In the genomic region with DNA sequence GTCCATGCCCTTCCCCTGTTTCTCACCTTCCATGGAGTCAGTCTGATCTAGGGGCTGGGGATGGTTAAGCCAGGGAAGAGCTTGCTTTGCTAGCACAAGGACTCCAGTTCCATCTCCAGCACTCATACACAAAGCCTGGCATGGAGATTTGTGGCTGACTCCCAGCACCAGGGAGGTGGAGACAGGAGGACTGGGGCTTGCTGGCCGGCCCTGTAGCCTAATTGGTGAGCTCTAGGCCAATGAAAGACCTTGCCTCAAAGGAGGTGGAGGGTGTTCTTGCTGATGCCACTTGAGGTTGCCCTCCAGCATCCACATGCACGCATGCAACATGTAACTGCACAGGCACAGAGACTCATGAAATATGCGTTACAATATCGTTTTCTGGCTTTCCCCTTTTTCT, we compare ENCODE assay signal across 18 mouse cellular contexts. TPM values are rescaled to one million over a fixed set of nuclear protein-coding genes. Genes with fewer than 3 reads are reported as not detected.
DNase-seq lines count a peak whose midpoint lies in the region; ATAC-seq and TF ChIP-seq lines count a peak whose summit lies in the region.
"Had no signal": no experiment of that assay in that cellular context is flagged by ENCODE, and none has a peak within 500 bp of the region (broad histone marks: within the 10 kb centered on the region; RNA-seq: fewer than 3 reads in every experiment).

No protein-coding gene starts in this region.

- TF ChIP-seq CTCF in left cerebral cortex, adult 2 months (IDR thresholded peaks at IDR 0.05) = no peak

- H3K27ac ChIP-seq in forebrain, embryonic 10.5 days = 0 out of 2 replicates have a peak overlapping the region, but pooled peaks have one; percentile 40
- H3K27ac ChIP-seq in forebrain, embryonic 12.5 days = no peak overlapping the region
- peak overlapping the region; percentile 45 for H3K27ac ChIP-seq in heart, embryonic 13.5 days (replicated peaks)
- H3K27ac ChIP-seq in heart, embryonic 16.5 days (ENCODE audit: low read length) = peak overlapping the region; percentile 60
- no peak overlapping the region for H3K27ac ChIP-seq in neural tube, embryonic 15.5 days (replicated peaks)
- no peak overlapping the region for H3K27ac ChIP-seq in left cerebral cortex, adult 2 months
- H3K27ac ChIP-seq: limb, embryonic 12.5 days; liver, embryonic 15.5 days had no signal

- H3K36me3 ChIP-seq in forebrain, embryonic 10.5 days (replicated peaks) = no peaks in the 10 kb centered on the region
- H3K36me3 ChIP-seq in forebrain, embryonic 12.5 days (replicated peaks) = no peaks in the 10 kb centered on the region
- H3K36me3 ChIP-seq in heart, embryonic 13.5 days = no peaks in the 10 kb centered on the region
- H3K36me3 ChIP-seq in heart, embryonic 16.5 days (ENCODE audit: control insufficient read depth, insufficient read depth) = no peaks in the 10 kb centered on the region
- no peaks in the 10 kb centered on the region for H3K36me3 ChIP-seq in neural tube, embryonic 15.5 days
- H3K36me3 ChIP-seq: limb, embryonic 12.5 days; liver, embryonic 15.5 days had no signal

- ATAC-seq in forebrain, embryonic 12.5 days (ENCODE audit: low FRiP score) = no peak
- ATAC-seq in heart, embryonic 13.5 days (ENCODE audit: extremely low read depth, insufficient number of reproducible peaks, low FRiP score, low TSS enrichment) = no peak
- ATAC-seq in heart, embryonic 16.5 days (replicated peaks; ENCODE audit: extremely low read depth, insufficient read depth, low FRiP score) = no peak
- no peak for ATAC-seq in neural tube, embryonic 15.5 days (ENCODE audit: low FRiP score)
- ATAC-seq: forebrain, postnatal 0 days; hindbrain, embryonic 16.5 days; midbrain, embryonic 16.5 days had no signal

- intact Hi-C loops in heart, postnatal 14 days (cut with DNase I) = no loop called here
- intact Hi-C loops in left cerebral cortex, adult 2 months (cut with DNase I) = no loop called here

- H3K9ac ChIP-seq in forebrain, embryonic 12.5 days = no peak overlapping the region
- H3K9ac ChIP-seq in heart, embryonic 13.5 days = no peak overlapping the region
- H3K9ac ChIP-seq in heart, embryonic 16.5 days (ENCODE audit: low read length) = peak overlapping the region; percentile 22; the same call in 1 of the 2 replicates
- H3K9ac ChIP-seq in neural tube, embryonic 15.5 days (replicated peaks) = no peak overlapping the region
- H3K9ac ChIP-seq: forebrain, postnatal 0 days; limb, embryonic 12.5 days; liver, embryonic 15.5 days had no signal

- WGBS in forebrain, embryonic 10.5 days = 79% methylated on average over 4 of the region's 4 CpGs
- WGBS in forebrain, embryonic 12.5 days = 78% methylated on average over 4 of the region's 4 CpGs
- WGBS in heart, embryonic 13.5 days = 73% methylated on average over 4 of the region's 4 CpGs
- 72% methylated on average over 4 of the region's 4 CpGs for WGBS in heart, embryonic 16.5 days
- WGBS in neural tube, embryonic 15.5 days = 79% methylated on average over 4 of the region's 4 CpGs

- H3K27me3 ChIP-seq in forebrain, embryonic 10.5 days (ENCODE audit: poor library complexity, severe bottlenecking) = no peaks in the 10 kb centered on the region
- peaks cover 7% of the 10 kb centered on the region; the same call in 1 of the 2 replicates for H3K27me3 ChIP-seq in forebrain, embryonic 12.5 days
- H3K27me3 ChIP-seq in heart, embryonic 13.5 days (replicated peaks) = no peaks in the 10 kb centered on the region
- no peaks in the 10 kb centered on the region for H3K27me3 ChIP-seq in heart, embryonic 16.5 days (ENCODE audit: control insufficient read depth, insufficient read depth, low read length)
- H3K27me3 ChIP-seq in neural tube, embryonic 15.5 days (replicated peaks) = 0 out of 2 replicates have a peak, but pooled peaks cover 2% of the 10 kb centered on the region
- H3K27me3 ChIP-seq: limb, embryonic 12.5 days; liver, embryonic 15.5 days had no signal

- peaks cover 12% of the 10 kb centered on the region for H3K4me1 ChIP-seq in forebrain, embryonic 10.5 days
- peaks cover 6% of the 10 kb centered on the region for H3K4me1 ChIP-seq in forebrain, embryonic 12.5 days
- H3K4me1 ChIP-seq in heart, embryonic 13.5 days = peaks cover 34% of the 10 kb centered on the region
- H3K4me1 ChIP-seq in heart, embryonic 16.5 days (ENCODE audit: control insufficient read depth, insufficient read depth, low read length) = peaks cover 22% of the 10 kb centered on the region
- H3K4me1 ChIP-seq in neural tube, embryonic 15.5 days = peaks cover 11% of the 10 kb centered on the region

- DNase-seq in forebrain, embryonic 10.5 days (ENCODE audit: extremely low spot score, low spot score) = no peak
- no peak for DNase-seq in heart, postnatal 14 days
- DNase-seq in ZHBTc4 (ENCODE audit: low read depth, low spot score) = peak; percentile 18
- no peak for DNase-seq in left cerebral cortex, adult 2 months (ENCODE audit: extremely low spot score in 1 of 2, low spot score in 2 of 2)
- DNase-seq: cerebellum, adult 2 months; forebrain, postnatal 0 days; kidney, adult 8-10 months; kidney, postnatal 36 days; right cerebral cortex, adult 18-20 months; thymus, postnatal 14 days had no signal

- H3K9me3 ChIP-seq in forebrain, embryonic 10.5 days = no peaks in the 10 kb centered on the region
- H3K9me3 ChIP-seq in forebrain, embryonic 12.5 days = no peaks in the 10 kb centered on the region
- no peaks in the 10 kb centered on the region for H3K9me3 ChIP-seq in heart, embryonic 13.5 days
- no peaks in the 10 kb centered on the region for H3K9me3 ChIP-seq in heart, embryonic 16.5 days (replicated peaks; ENCODE audit: control insufficient read depth, low read length)
- no peaks in the 10 kb centered on the region for H3K9me3 ChIP-seq in neural tube, embryonic 15.5 days (replicated peaks)
- H3K9me3 ChIP-seq: limb, embryonic 12.5 days; liver, embryonic 15.5 days had no signal

- H3K4me3 ChIP-seq in forebrain, embryonic 10.5 days = no peak overlapping the region
- H3K4me3 ChIP-seq in forebrain, embryonic 12.5 days (replicated peaks) = no peak overlapping the region
- no peak overlapping the region for H3K4me3 ChIP-seq in heart, embryonic 13.5 days
- no peak overlapping the region for H3K4me3 ChIP-seq in heart, embryonic 16.5 days (ENCODE audit: low read length)
- H3K4me3 ChIP-seq in neural tube, embryonic 15.5 days (replicated peaks) = no peak overlapping the region
- no peak overlapping the region for H3K4me3 ChIP-seq in left cerebral cortex, adult 2 months
- H3K4me3 ChIP-seq: limb, embryonic 12.5 days; liver, embryonic 15.5 days had no signal

- H3K4me2 ChIP-seq in forebrain, embryonic 12.5 days = no peak overlapping the region
- H3K4me2 ChIP-seq in heart, embryonic 13.5 days = no peak overlapping the region
- no peak overlapping the region for H3K4me2 ChIP-seq in heart, embryonic 16.5 days (ENCODE audit: low read depth, low read length)
- H3K4me2 ChIP-seq in neural tube, embryonic 15.5 days = no peak overlapping the region
- H3K4me2 ChIP-seq: limb, embryonic 12.5 days; liver, embryonic 15.5 days had no signal

RNA-seq across cellular contexts. Expression of a gene that starts 6.5 kb away (rescaled TPM):
- 46.7 and 47.0 TPM in 2 replicates for polyA plus RNA-seq in forebrain, embryonic 10.5 days (2016; fragmentation: Nextera tagmentation; extraction: Ambion mirVana)
- polyA plus RNA-seq in forebrain, embryonic 12.5 days (2016; fragmentation: Nextera tagmentation; extraction: Ambion mirVana) = 110 and 111 TPM in 2 replicates
- polyA plus RNA-seq in heart, embryonic 13.5 days (2015; fragmentation: Nextera tagmentation; extraction: Ambion mirVana) = 34.4 and 34.6 TPM in 2 replicates
- 10 to 100 TPM; 24.8 to 25.6 TPM for total RNA-seq in heart, postnatal 14 days (2021)
- polyA plus RNA-seq in heart, embryonic 16.5 days (2015; fragmentation: Nextera tagmentation; extraction: Ambion mirVana) = 32.0 and 37.9 TPM in 2 replicates
- polyA plus RNA-seq in neural tube, embryonic 15.5 days (2015; fragmentation: Nextera tagmentation; extraction: Ambion mirVana) = 60.3 and 69.1 TPM in 2 replicates
- 100 to 1,000 TPM; 102 to 114 TPM for total RNA-seq in left cerebral cortex, adult 2 months (2021)

RNA-seq across cellular contexts. Expression of a gene that starts 45.6 kb away (rescaled TPM):
- polyA plus RNA-seq in forebrain, embryonic 10.5 days (2016; fragmentation: Nextera tagmentation; extraction: Ambion mirVana) = 59.6 and 71.0 TPM in 2 replicates
- polyA plus RNA-seq in forebrain, embryonic 12.5 days (2016; fragmentation: Nextera tagmentation; extraction: Ambion mirVana) = 76.2 and 77.4 TPM in 2 replicates
- polyA plus RNA-seq in heart, embryonic 13.5 days (2015; fragmentation: Nextera tagmentation; extraction: Ambion mirVana) = 30.9 and 34.1 TPM in 2 replicates
- total RNA-seq in heart, postnatal 14 days (2021) = 10 to 100 TPM; 30.2 to 34.4 TPM
- 32.0 and 36.0 TPM in 2 replicates for polyA plus RNA-seq in heart, embryonic 16.5 days (2015; fragmentation: Nextera tagmentation; extraction: Ambion mirVana)
- polyA plus RNA-seq in neural tube, embryonic 15.5 days (2015; fragmentation: Nextera tagmentation; extraction: Ambion mirVana) = 58.4 and 59.4 TPM in 2 replicates
- 10 to 100 TPM; 54.5 to 55.6 TPM for total RNA-seq in left cerebral cortex, adult 2 months (2021)

RNA-seq across cellular contexts. Expression of a gene that starts 45.9 kb away (rescaled TPM):
- 104 and 105 TPM in 2 replicates for polyA plus RNA-seq in forebrain, embryonic 10.5 days (2016; fragmentation: Nextera tagmentation; extraction: Ambion mirVana)
- polyA plus RNA-seq in forebrain, embryonic 12.5 days (2016; fragmentation: Nextera tagmentation; extraction: Ambion mirVana) = 138 and 139 TPM in 2 replicates
- polyA plus RNA-seq in heart, embryonic 13.5 days (2015; fragmentation: Nextera tagmentation; extraction: Ambion mirVana) = 47.6 and 54.1 TPM in 2 replicates
- 10 to 100 TPM; 35.3 to 35.8 TPM for total RNA-seq in heart, postnatal 14 days (2021)
- 57.6 and 73.1 TPM in 2 replicates for polyA plus RNA-seq in heart, embryonic 16.5 days (2015; fragmentation: Nextera tagmentation; extraction: Ambion mirVana)
- 115 and 135 TPM in 2 replicates for polyA plus RNA-seq in neural tube, embryonic 15.5 days (2015; fragmentation: Nextera tagmentation; extraction: Ambion mirVana)
- total RNA-seq in left cerebral cortex, adult 2 months (2021) = 10 to 100 TPM; 55.1 to 57.7 TPM

Comparison
In these comparisons a context has a peak if more than half of its experiments do, and no peak if none do; other contexts are left out.
1. H3K27ac ChIP-seq: peak in forebrain, embryonic 10.5 days (single experiment), heart, embryonic 13.5 days (single experiment) and heart, embryonic 16.5 days (single experiment); none in forebrain, embryonic 12.5 days (single experiment), neural tube, embryonic 15.5 days (single experiment) and left cerebral cortex, adult 2 months (single experiment).